13 mouse cellular contexts compared by ENCODE assay signal in genomic region chr14:48907403-48907973, GRCm38 (mm10).
DNase-seq lines count a peak whose midpoint lies in the region; ATAC-seq and TF ChIP-seq lines count a peak whose summit lies in the region.
"Had no signal": no experiment of that assay in that cellular context is flagged by ENCODE, and none has a peak within 500 bp of the region (broad histone marks: within the 10 kb centered on the region; RNA-seq: fewer than 3 reads in every experiment).

No protein-coding gene starts in this region.

- intact Hi-C loops in heart, postnatal 10 days (cut with DNase I): no loop called here

- H3K27ac ChIP-seq in forebrain, postnatal 0 days (ENCODE audit: low read depth, low read length): no peak overlapping the region
- H3K27ac ChIP-seq: kidney, postnatal 0 days; limb, embryonic 13.5 days had no signal

- WGBS in forebrain, postnatal 0 days: 31% methylated on average over 6 of the region's 6 CpGs

- ATAC-seq in forebrain, postnatal 0 days: peak; percentile 65

- TF ChIP-seq CTCF in forebrain, postnatal 0 days (IDR thresholded peaks at IDR 0.05; ENCODE audit: low read depth): no peak

- no peaks in the 10 kb centered on the region for H3K9me3 ChIP-seq in forebrain, postnatal 0 days (ENCODE audit: low read length)
- H3K9me3 ChIP-seq: limb, embryonic 13.5 days had no signal

- H3K4me3 ChIP-seq in forebrain, postnatal 0 days (ENCODE audit: low read depth, low read length): no peak overlapping the region
- H3K4me3 ChIP-seq: limb, embryonic 13.5 days had no signal

- no peak overlapping the region for H3K9ac ChIP-seq in forebrain, postnatal 0 days
- H3K9ac ChIP-seq: limb, embryonic 13.5 days had no signal

- DNase-seq in heart, adult 11 months: peak; percentile 61
- DNase-seq in heart, postnatal 10 days: no peak
- peak; percentile 47 for DNase-seq in Muller cell, postnatal 12 days (ENCODE audit: inconsistent ontology term)
- DNase-seq in cerebellum, adult 9-10 months: peak; percentile 98
- peak; percentile 48 for DNase-seq in forebrain, postnatal 0 days
- DNase-seq in ovary, adult 18-20 months (ENCODE audit: low spot score): no peak
- DNase-seq in layer of hippocampus, postnatal 25 days (ENCODE audit: extremely low spot score in 1 of 2, low spot score in 1 of 2): no peak
- no peak for DNase-seq in thymus, postnatal 4 days
- DNase-seq: layer of hippocampus, postnatal 36 days; lung, adult 2 months had no signal

- H3K36me3 ChIP-seq in forebrain, postnatal 0 days (ENCODE audit: insufficient read depth): no peaks in the 10 kb centered on the region
- H3K36me3 ChIP-seq: limb, embryonic 13.5 days had no signal

- 0 out of 2 replicates have a peak, but pooled peaks cover 5% of the 10 kb centered on the region for H3K4me1 ChIP-seq in forebrain, postnatal 0 days (ENCODE audit: insufficient read depth)

- H3K4me2 ChIP-seq in forebrain, postnatal 0 days (ENCODE audit: low read depth): no peak overlapping the region
- H3K4me2 ChIP-seq: heart, embryonic 11.5 days; limb, embryonic 13.5 days had no signal

- no peaks in the 10 kb centered on the region for H3K27me3 ChIP-seq in forebrain, postnatal 0 days (ENCODE audit: insufficient read depth, low read length)
- H3K27me3 ChIP-seq: limb, embryonic 13.5 days had no signal

Comparison
In these comparisons a context has a peak if more than half of its experiments do, and no peak if none do; other contexts are left out.
1. DNase-seq: peak in heart, adult 11 months (single experiment), Muller cell, postnatal 12 days (single experiment), cerebellum, adult 9-10 months (single experiment) and forebrain, postnatal 0 days (single experiment); none in heart, postnatal 10 days (0 of 2), ovary, adult 18-20 months (single experiment), layer of hippocampus, postnatal 25 days (0 of 2) and thymus, postnatal 4 days (single experiment).